2 mouse cellular contexts compared by ENCODE assay signal in the genomic region with DNA sequence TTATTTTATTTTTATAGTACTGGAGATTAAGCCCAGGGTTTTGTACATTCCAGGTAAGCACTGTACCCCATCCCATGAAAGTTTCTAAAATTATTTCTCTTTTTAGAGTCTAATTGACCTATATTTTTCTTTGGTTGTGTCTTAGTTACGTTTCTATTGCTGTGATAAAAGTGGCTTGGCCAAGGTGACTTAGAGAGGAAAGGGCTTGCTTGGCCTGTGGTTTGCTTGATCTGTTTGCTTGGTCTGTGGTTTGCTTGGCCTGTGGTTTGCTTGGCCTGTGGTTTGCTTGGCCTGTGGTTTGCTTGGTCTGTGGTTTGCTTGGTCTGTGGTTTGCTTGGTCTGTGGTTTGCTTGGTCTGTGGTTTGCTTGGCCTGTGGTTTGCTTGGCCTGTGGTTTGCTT.
A peak's percentile ranks its signal among the peaks of the same experiment; 100 is the strongest.
DNase-seq lines count a peak whose midpoint lies in the region.

No protein-coding gene starts in this region.

- DNase-seq in 416B (ENCODE audit: low read depth) = peak; percentile 55
- peak; percentile 62 for DNase-seq in heart, adult 11 months
